Mouse (Mus musculus): Measurements from ENCODE around the gene Olfr107. TPM values are rescaled to one million over a fixed set of nuclear protein-coding genes. Genes with fewer than 3 reads are reported as not detected.

Olfr107 gene
- not detected in 2 replicates for total RNA-seq (2021)
- long read RNA-seq: 0 reads

GRCm38 (mm10) chr17:37398926-37399325 lies at the start of gene Olfr107:
Gene Olfr107, plus strand, starts transcription at chr17:37399226.
- no peak for DNase-seq

GRCm38 (mm10) chr17:37359282-37359681 lies 39.7 kb upstream of the Olfr107 start, which contains the start of gene Olfr104-ps:
Gene Olfr104-ps, plus strand, starts transcription at chr17:37359582.
- DNase-seq: no peak

GRCm38 (mm10) chr17:37378733-37379132 lies 20.3 kb upstream of the Olfr107 start, which contains the start of gene Olfr105-ps:
Gene Olfr105-ps, plus strand, starts transcription at chr17:37379033.
- DNase-seq: no peak

GRCm38 (mm10) chr17:37390093-37390492 lies 8.9 kb upstream of the Olfr107 start, which contains the start of gene Olfr106-ps:
Gene Olfr106-ps, plus strand, starts transcription at chr17:37390393.
- no peak for DNase-seq

- no peak for DNase-seq
These were observed 14.4 kb downstream of the Olfr107 start for GRCm38 (mm10) chr17:37413380-37413779.

GRCm38 (mm10) chr17:37445180-37445579 lies 46.2 kb downstream of the Olfr107 start, which contains the start of gene Olfr108:
Gene Olfr108, plus strand, starts transcription at chr17:37445480.
- no peak for DNase-seq

Other genes with a start within 250 kb of the Olfr107 start
- gene Olfr93, start 237.7 kb upstream of the Olfr107 start, total RNA-seq (2021): not detected in 2 replicates
- not detected in 2 replicates for gene Ubd, start 205.3 kb upstream of the Olfr107 start, total RNA-seq (2021)
- not detected in 2 replicates for gene Olfr94, start 198.2 kb upstream of the Olfr107 start, total RNA-seq (2021)
- gene Olfr95, start 186.1 kb upstream of the Olfr107 start, total RNA-seq (2021): not detected in 2 replicates
- gene Olfr96, start 179.1 kb upstream of the Olfr107 start, total RNA-seq (2021): not detected in 2 replicates
- gene Olfr97, start 161.9 kb upstream of the Olfr107 start, total RNA-seq (2021): not detected in 2 replicates
- not detected in 2 replicates for gene Olfr98, start 135.5 kb upstream of the Olfr107 start, total RNA-seq (2021)
- 2.6 and 5.4 TPM in 2 replicates for gene H2-M3, start 129.0 kb upstream of the Olfr107 start, total RNA-seq (2021)
- not detected in 2 replicates for gene Olfr99, start 115.8 kb upstream of the Olfr107 start, total RNA-seq (2021)
- not detected in 2 replicates for gene Olfr101, start 94.9 kb upstream of the Olfr107 start, total RNA-seq (2021)
- gene Olfr102, start 82.2 kb upstream of the Olfr107 start, total RNA-seq (2021): not detected in 2 replicates
- not detected in 2 replicates for gene Olfr103, start 59.5 kb upstream of the Olfr107 start, total RNA-seq (2021)
- not detected in 2 replicates for gene Olfr104-ps, start 39.6 kb upstream of the Olfr107 start, total RNA-seq (2021)
- gene Olfr105-ps, start 20.2 kb upstream of the Olfr107 start, total RNA-seq (2021): not detected in 2 replicates
- gene Olfr106-ps, start 8.8 kb upstream of the Olfr107 start, total RNA-seq (2021): not detected in 2 replicates
- not detected in 2 replicates for gene Olfr108, start 46.3 kb downstream of the Olfr107 start, total RNA-seq (2021)
- not detected in 2 replicates for gene Olfr109, start 59.7 kb downstream of the Olfr107 start, total RNA-seq (2021)
- not detected in 2 replicates for gene H2-M2, start 84.3 kb downstream of the Olfr107 start, total RNA-seq (2021)
- not detected in 2 replicates for gene Olfr110, start 93.2 kb downstream of the Olfr107 start, total RNA-seq (2021)
- 0.39 TPM in 1 of 2 replicates, not detected in the other for gene Olfr111, start 108.8 kb downstream of the Olfr107 start, total RNA-seq (2021)
- gene Olfr112, start 170.2 kb downstream of the Olfr107 start, total RNA-seq (2021): not detected in 2 replicates
- not detected in 2 replicates for gene Olfr113, start 178.4 kb downstream of the Olfr107 start, total RNA-seq (2021)
- gene Olfr114, start 193.5 kb downstream of the Olfr107 start, total RNA-seq (2021): not detected in 2 replicates
- gene Olfr115, start 227.9 kb downstream of the Olfr107 start, total RNA-seq (2021): not detected in 2 replicates
- not detected in 2 replicates for gene Olfr116, start 228.0 kb downstream of the Olfr107 start, total RNA-seq (2021)

Data from adrenal gland, postnatal 25 days (tissue).